Mouse (Mus musculus): ENCODE results near the gene Eno1.

- TF ChIP-seq CTCF (conservative IDR thresholded peaks at IDR 0.05; ENCODE audit: insufficient read depth, insufficient read length, low read depth, low read length) (no peak), POLR2A (IDR thresholded peaks at IDR 0.05; ENCODE audit: low read depth, low read length) (no peak)
Observed at GRCm38 (mm10) chr4:150262301-150262700, 25.8 kb downstream of the Eno1 start.
